In the genomic region with DNA sequence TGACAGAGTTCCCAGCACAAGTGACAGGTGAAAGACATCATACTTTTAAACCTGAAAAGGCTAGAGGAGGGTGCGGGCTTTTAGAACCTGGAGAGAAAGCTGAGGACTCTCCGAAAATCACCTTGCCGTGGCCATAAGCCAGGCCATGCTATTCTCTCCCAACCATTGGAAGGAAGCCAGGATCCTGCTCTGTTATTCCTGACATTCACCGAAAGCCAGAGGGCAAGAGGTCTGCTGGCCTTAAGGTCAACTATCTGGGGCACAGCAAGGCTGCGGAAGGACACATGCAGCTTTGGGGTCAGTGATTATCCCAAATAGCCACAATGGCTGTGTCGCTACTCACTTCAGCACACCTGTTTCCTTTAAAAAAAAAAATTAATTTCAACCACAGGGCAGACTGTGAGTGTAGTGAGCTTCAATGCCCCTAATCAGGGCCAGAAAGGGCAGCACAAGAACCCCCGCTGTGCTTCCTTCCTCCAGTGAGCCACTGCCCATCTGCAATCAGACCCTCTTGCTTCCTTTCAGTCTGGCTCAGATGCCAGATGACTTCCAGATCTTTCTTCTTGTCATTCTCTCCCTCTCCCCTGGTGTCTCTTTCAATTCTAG, we compare ENCODE assay signal across 16 mouse cellular contexts. TPM values are rescaled to one million over a fixed set of nuclear protein-coding genes. Genes with fewer than 3 reads are reported as not detected.
DNase-seq lines count a peak whose midpoint lies in the region; ATAC-seq lines count a peak whose summit lies in the region.
"Had no signal": no experiment of that assay in that cellular context is flagged by ENCODE, and none has a peak within 500 bp of the region (broad histone marks: within the 10 kb centered on the region; RNA-seq: fewer than 3 reads in every experiment).

No protein-coding gene starts in this region.

- H3K9ac ChIP-seq in midbrain, embryonic 13.5 days (replicated peaks), result peak overlapping the region; percentile 19; the same call in 1 of the 2 replicates

- DNase-seq in heart, adult 18-20 months, result peak; percentile 27 to 34
- DNase-seq in heart, adult 8-10 months (ENCODE audit: low spot score), result no peak
- DNase-seq in embryo, embryonic 10.5 days (ENCODE audit: low spot score), result peak; percentile 70
- DNase-seq in forelimb bud, embryonic 11.5 days (ENCODE audit: low read depth, low spot score), result peak; percentile 68
- no peak for DNase-seq in left cerebral cortex, adult 8-10 months (ENCODE audit: low spot score in 2 of 2)
- no peak for DNase-seq in layer of hippocampus, postnatal 36 days
- no peak for DNase-seq in thymus, adult 18-20 months
- DNase-seq: adrenal gland, postnatal 10 days; cerebellum, adult 11 months; heart, adult 11 months; kidney, postnatal 10 days; thymus, postnatal 4 days had no signal

- H3K9me3 ChIP-seq in midbrain, embryonic 13.5 days, result no peaks in the 10 kb centered on the region
- H3K9me3 ChIP-seq: megakaryocyte, embryonic 14.5 days had no signal

- H3K4me3 ChIP-seq in midbrain, embryonic 13.5 days (replicated peaks), result no peak overlapping the region
- H3K4me3 ChIP-seq: erythroblast, embryonic 14.5 days; megakaryocyte, embryonic 14.5 days had no signal

- peaks cover 71% of the 10 kb centered on the region for H3K4me1 ChIP-seq in midbrain, embryonic 13.5 days (replicated peaks)

- H3K36me3 ChIP-seq in midbrain, embryonic 13.5 days, result no peaks in the 10 kb centered on the region

- H3K4me2 ChIP-seq in midbrain, embryonic 13.5 days (replicated peaks), result no peak overlapping the region

- WGBS in midbrain, embryonic 13.5 days, result 55% methylated on average over 7 of the region's 7 CpGs

- no peak for ATAC-seq in midbrain, embryonic 13.5 days

- H3K27ac ChIP-seq in midbrain, embryonic 13.5 days, result peak overlapping the region; percentile 81

- 0 out of 2 replicates have a peak, but pooled peaks cover 3% of the 10 kb centered on the region for H3K27me3 ChIP-seq in midbrain, embryonic 13.5 days

RNA-seq across cellular contexts. Expression of a gene that starts 23.3 kb away (rescaled TPM):
- 1 to 10 TPM in 1 of 2 experiments, under 1 TPM in 1; 0.36 to 3.1 TPM for total RNA-seq in heart, adult 18-20 months (2021)
- total RNA-seq in heart, adult 8-10 months (2022), result 1 to 10 TPM in 3 of 4 experiments, under 1 TPM in 1; 0.37 to 4.2 (median 1.5) TPM
- polyA plus RNA-seq in midbrain, embryonic 13.5 days (2015; fragmentation: Nextera tagmentation; extraction: Ambion mirVana), result 8,644 and 8,868 TPM in 2 replicates
- 100 to 1,000 TPM; 199 to 269 (median 247) TPM for total RNA-seq in left cerebral cortex, adult 8-10 months (2022)
- total RNA-seq in layer of hippocampus, postnatal 36 days (2021), result 100 to 1,000 TPM; 539 to 601 TPM
- total RNA-seq: hematopoietic stem cell, adult 5-6 weeks had no signal

RNA-seq across cellular contexts. Expression of a gene that starts 34.5 kb away (rescaled TPM):
- total RNA-seq in heart, adult 18-20 months (2021), result 10 to 100 TPM; 55.1 to 56.2 TPM
- 10 to 100 TPM; 48.1 to 54.0 (median 50.2) TPM for total RNA-seq in heart, adult 8-10 months (2022)
- polyA plus RNA-seq in midbrain, embryonic 13.5 days (2015; fragmentation: Nextera tagmentation; extraction: Ambion mirVana), result 246 and 256 TPM in 2 replicates
- 100 to 1,000 TPM; 117 to 129 (median 119) TPM for total RNA-seq in left cerebral cortex, adult 8-10 months (2022)
- total RNA-seq in layer of hippocampus, postnatal 36 days (2021), result 100 to 1,000 TPM; 117 to 137 TPM

Comparison
In these comparisons a context has a peak if more than half of its experiments do, and no peak if none do; other contexts are left out.
1. DNase-seq: peak in heart, adult 18-20 months (2 of 2), embryo, embryonic 10.5 days (single experiment) and forelimb bud, embryonic 11.5 days (single experiment); none in heart, adult 8-10 months (single experiment), left cerebral cortex, adult 8-10 months (0 of 2), layer of hippocampus, postnatal 36 days (0 of 2) and thymus, adult 18-20 months (0 of 2).
2. RNA of a gene that starts 23.3 kb away (total RNA-seq): 539 to 601 TPM in layer of hippocampus, postnatal 36 days and 199 to 269 TPM in left cerebral cortex, adult 8-10 months; 0.36 to 3.1 TPM in heart, adult 18-20 months and 0.37 to 4.2 TPM in heart, adult 8-10 months; every median in the first group is over 10 times any median in the second.